Mouse (Mus musculus) neural tube, embryonic 15.5 days (tissue): ENCODE results near the gene Faim. TPM values are rescaled to one million over a fixed set of nuclear protein-coding genes. Genes with fewer than 3 reads are reported as not detected.

Experiments
- ATAC-seq: fragments of 200-750 bp; cut with Nextera tagmentation; 2 replicates; pipeline ENCODE4 v1.8.0; 2017; ENCODE audit warnings: mild to moderate bottlenecking, moderate TSS enrichment, moderate library complexity; ENCODE audit not compliant: low FRiP score
- H3K27ac ChIP-seq: fragments of 300-500 bp; sonication (generic); replicated peaks from 2 replicates; pipeline ENCODE4 v1.5.1; 2015; ENCODE audit warnings: mild to moderate bottlenecking, inconsistent platforms
- H3K27me3 ChIP-seq: fragments of 300-500 bp; sonication (generic); replicated peaks from 2 replicates; pipeline ENCODE4 v1.6.1; 2015; ENCODE audit warnings: inconsistent platforms
- H3K36me3 ChIP-seq: fragments of 300-500 bp; sonication (generic); 2 replicates; pipeline ENCODE4 v1.6.1; 2015; ENCODE audit warnings: inconsistent platforms
- H3K4me1 ChIP-seq: fragments of 300-500 bp; sonication (generic); 2 replicates; pipeline ENCODE4 v1.6.1; 2015; ENCODE audit warnings: inconsistent platforms
- H3K4me2 ChIP-seq: fragments of 300-500 bp; sonication (generic); 2 replicates; pipeline ENCODE4 v1.6.1; 2015; ENCODE audit warnings: inconsistent platforms, mild to moderate bottlenecking, moderate library complexity
- H3K4me3 ChIP-seq: fragments of 300-500 bp; sonication (generic); replicated peaks from 2 replicates; pipeline ENCODE4 v1.5.1; 2015; ENCODE audit warnings: mild to moderate bottlenecking, inconsistent platforms
- H3K9ac ChIP-seq: fragments of 300-500 bp; sonication (generic); replicated peaks from 2 replicates; pipeline ENCODE4 v1.6.1; 2015; ENCODE audit warnings: mild to moderate bottlenecking, inconsistent platforms
- H3K9me3 ChIP-seq: fragments of 300-500 bp; sonication (generic); replicated peaks from 2 replicates; pipeline ENCODE4 v1.6.1; 2016; ENCODE audit warnings: inconsistent platforms
- WGBS: fragments of 180-500 bp; shearing (Covaris S2); methylation state at CpG from one replicate; pipeline ENCODE4 v1.1.7; 2015; ENCODE audit warnings: mixed read lengths; 5-methylcytosine and 5-hydroxymethylcytosine counted together
- polyA plus RNA-seq: library from polyadenylated mRNA; unstranded; fragments of >200 nt; fragmentation: Nextera tagmentation; extraction: Ambion mirVana; gene quantifications from 2 replicates; pipeline ENCODE4 v1.2.1, GENCODE M21; 2015

The Faim gene
- polyA plus RNA-seq, 1 experiment from 2014 or later, result 117 TPM

GRCm38 (mm10) chr9:98979431-98980416 is 6.4 kb upstream of the Faim start:
- H3K4me1 ChIP-seq, result peaks cover 9% of the 10 kb centered on the region
- WGBS, result 6% methylated on average over 29 of the region's 29 CpGs
- H3K27ac ChIP-seq, result no peak overlapping the region
- peaks cover 28% of the 10 kb centered on the region for H3K27me3 ChIP-seq
- H3K36me3 ChIP-seq, result no peaks in the 10 kb centered on the region
- 0 out of 2 replicates have a peak overlapping the region, but pooled peaks have one; percentile 28 for H3K9ac ChIP-seq
- ATAC-seq, result peak; percentile 76; the same call in 1 of the 2 replicates
- peak overlapping the region; percentile 30 for H3K4me3 ChIP-seq
- H3K9me3 ChIP-seq, result no peaks in the 10 kb centered on the region
- H3K4me2 ChIP-seq, result peak overlapping the region; percentile 56

- peak; percentile 69 for ATAC-seq
- Histone ChIP-seq H3K27ac (peak overlapping the region; percentile 80), H3K4me1 (peaks cover 20% of the 10 kb centered on the region), H3K27me3 (0 out of 2 replicates have a peak, but pooled peaks cover 3% of the 10 kb centered on the region), H3K4me3 (peak overlapping the region; percentile 91), H3K4me2 (peak overlapping the region; percentile 73), H3K9me3 (no peaks in the 10 kb centered on the region), H3K9ac (peak overlapping the region; percentile 80), H3K36me3 (no peaks in the 10 kb centered on the region)
- under 1% methylated on average over 50 of the region's 50 CpGs for WGBS
Measured at GRCm38 (mm10) chr9:98986476-98987096, 413 bp downstream of the Faim start.

GRCm38 (mm10) chr9:98987131-98987530 is 958 bp downstream of the Faim start:
- 47% methylated on average over 9 of the region's 9 CpGs for WGBS
- Histone ChIP-seq H3K4me3 (peak overlapping the region; percentile 91), H3K4me2 (peak overlapping the region; percentile 73), H3K36me3 (no peaks in the 10 kb centered on the region), H3K27ac (peak overlapping the region; percentile 80), H3K4me1 (peaks cover 20% of the 10 kb centered on the region), H3K9me3 (no peaks in the 10 kb centered on the region), H3K27me3 (0 out of 2 replicates have a peak, but pooled peaks cover 3% of the 10 kb centered on the region), H3K9ac (peak overlapping the region; percentile 80)
- ATAC-seq, result no peak

- no peak overlapping the region for H3K4me3 ChIP-seq
- 0 out of 2 replicates have a peak overlapping the region, but pooled peaks have one; percentile 18 for H3K27ac ChIP-seq
- no peak overlapping the region for H3K4me2 ChIP-seq
- ATAC-seq, result no peak
- H3K9me3 ChIP-seq, result no peaks in the 10 kb centered on the region
- 86% methylated on average over 4 of the region's 4 CpGs for WGBS
- 0 out of 2 replicates have a peak, but pooled peaks cover 5% of the 10 kb centered on the region for H3K4me1 ChIP-seq
- no peak overlapping the region for H3K9ac ChIP-seq
- H3K27me3 ChIP-seq, result no peaks in the 10 kb centered on the region
- H3K36me3 ChIP-seq, result peaks cover 23% of the 10 kb centered on the region
Measured at GRCm38 (mm10) chr9:98994103-98994502, 7.9 kb downstream of the Faim start.

GRCm38 (mm10) chr9:98999881-99000339 is 13.7 kb downstream of the Faim start:
- 74% methylated on average over 9 of the region's 9 CpGs for WGBS
- no peak overlapping the region for H3K27ac ChIP-seq

GRCm38 (mm10) chr9:99001326-99001725 is 15.2 kb downstream of the Faim start:
- ATAC-seq, result no peak
- Histone ChIP-seq H3K27me3 (no peaks in the 10 kb centered on the region), H3K4me1 (no peaks in the 10 kb centered on the region), H3K27ac (no peak overlapping the region), H3K9me3 (no peaks in the 10 kb centered on the region), H3K9ac (no peak overlapping the region), H3K36me3 (peaks cover 61% of the 10 kb centered on the region), H3K4me3 (no peak overlapping the region), H3K4me2 (no peak overlapping the region)
- 95% methylated on average over 6 of the region's 6 CpGs for WGBS

More at GRCm38 (mm10) chr9:98999881-99000339, 13.7 kb downstream of the Faim start:
- ATAC-seq, result no peak
- peaks cover 51% of the 10 kb centered on the region for H3K36me3 ChIP-seq
- no peaks in the 10 kb centered on the region for H3K4me1 ChIP-seq
- no peaks in the 10 kb centered on the region for H3K27me3 ChIP-seq
- H3K9ac ChIP-seq, result no peak overlapping the region
- H3K4me2 ChIP-seq, result no peak overlapping the region
- no peak overlapping the region for H3K4me3 ChIP-seq
- no peaks in the 10 kb centered on the region for H3K9me3 ChIP-seq

- H3K4me2 ChIP-seq, result no peak overlapping the region
- H3K9me3 ChIP-seq, result no peaks in the 10 kb centered on the region
- H3K27ac ChIP-seq, result no peak overlapping the region
- no peaks in the 10 kb centered on the region for H3K4me1 ChIP-seq
- H3K4me3 ChIP-seq, result no peak overlapping the region
- 81% methylated on average over 12 of the region's 12 CpGs for WGBS
- no peaks in the 10 kb centered on the region for H3K27me3 ChIP-seq
- ATAC-seq, result no peak
- peaks cover 12% of the 10 kb centered on the region for H3K36me3 ChIP-seq
- H3K9ac ChIP-seq, result no peak overlapping the region
Measured at GRCm38 (mm10) chr9:99009069-99009897, 23.1 kb downstream of the Faim start.

- no peaks in the 10 kb centered on the region for H3K4me1 ChIP-seq
- no peak overlapping the region for H3K4me2 ChIP-seq
- no peak overlapping the region for H3K9ac ChIP-seq
- H3K4me3 ChIP-seq, result no peak overlapping the region
- no peaks in the 10 kb centered on the region for H3K27me3 ChIP-seq
- WGBS, result 86% methylated on average over 3 of the region's 3 CpGs
- no peak for ATAC-seq
- H3K36me3 ChIP-seq, result peaks cover 12% of the 10 kb centered on the region
- no peak overlapping the region for H3K27ac ChIP-seq
- H3K9me3 ChIP-seq, result no peaks in the 10 kb centered on the region
Measured at GRCm38 (mm10) chr9:99009898-99010199, 23.7 kb downstream of the Faim start.

- Histone ChIP-seq H3K4me2 (no peak overlapping the region), H3K9ac (no peak overlapping the region), H3K36me3 (no peaks in the 10 kb centered on the region), H3K27me3 (no peaks in the 10 kb centered on the region), H3K4me3 (no peak overlapping the region), H3K27ac (no peak overlapping the region), H3K4me1 (no peaks in the 10 kb centered on the region), H3K9me3 (no peaks in the 10 kb centered on the region)
- ATAC-seq, result no peak
- 78% methylated on average over 3 of the region's 3 CpGs for WGBS
Measured at GRCm38 (mm10) chr9:99016301-99016700, 30.1 kb downstream of the Faim start.

- Histone ChIP-seq H3K9ac (no peak overlapping the region), H3K27ac (no peak overlapping the region), H3K4me3 (no peak overlapping the region), H3K27me3 (no peaks in the 10 kb centered on the region), H3K36me3 (no peaks in the 10 kb centered on the region), H3K4me2 (no peak overlapping the region), H3K4me1 (no peaks in the 10 kb centered on the region), H3K9me3 (no peaks in the 10 kb centered on the region)
- ATAC-seq, result no peak
- WGBS, result 79% methylated on average over 3 of the region's 3 CpGs
Measured at GRCm38 (mm10) chr9:99016759-99017158, 30.6 kb downstream of the Faim start.

- Histone ChIP-seq H3K27ac (no peak overlapping the region), H3K9me3 (no peaks in the 10 kb centered on the region), H3K36me3 (no peaks in the 10 kb centered on the region), H3K4me2 (no peak overlapping the region), H3K4me3 (no peak overlapping the region), H3K27me3 (no peaks in the 10 kb centered on the region), H3K4me1 (no peaks in the 10 kb centered on the region), H3K9ac (no peak overlapping the region)
- ATAC-seq, result no peak
- 87% methylated on average over 6 of the region's 6 CpGs for WGBS
Measured at GRCm38 (mm10) chr9:99017679-99018078, 31.5 kb downstream of the Faim start.
